10 mouse cellular contexts compared by ENCODE assay signal in genomic region chr7:112138509-112139405, GRCm38 (mm10). TPM values are rescaled to one million over a fixed set of nuclear protein-coding genes. Genes with fewer than 3 reads are reported as not detected.
DNase-seq lines count a peak whose midpoint lies in the region; ATAC-seq and TF ChIP-seq lines count a peak whose summit lies in the region.
"Had no signal": no experiment of that assay in that cellular context is flagged by ENCODE, and none has a peak within 500 bp of the region (broad histone marks: within the 10 kb centered on the region; RNA-seq: fewer than 3 reads in every experiment).

No protein-coding gene starts in this region.

- peak; percentile 78 for DNase-seq in kidney, adult 2 months
- peak; percentile 25 to 29 for DNase-seq in adrenal gland, postnatal 36 days
- peak; percentile 55 to 60 for DNase-seq in heart, postnatal 10 days
- peak; percentile 72 for DNase-seq in lung, postnatal 36 days
- DNase-seq in forebrain, embryonic 14.5 days (ENCODE audit: low spot score), result no peak
- no peak for DNase-seq in hindbrain, postnatal 0 days (ENCODE audit: low spot score)
- no peak for DNase-seq in spleen, postnatal 10 days (ENCODE audit: low spot score in 2 of 2)
- DNase-seq: cerebellum, adult 2 months had no signal

- WGBS in kidney, adult 2 months, result 73% methylated on average over 11 of the region's 11 CpGs
- WGBS in kidney, embryonic 14.5 days, result 78% methylated on average over 11 of the region's 11 CpGs
- 80% methylated on average over 11 of the region's 11 CpGs for WGBS in forebrain, embryonic 14.5 days
- 74% methylated on average over 11 of the region's 11 CpGs for WGBS in hindbrain, postnatal 0 days

- no peak overlapping the region for H3K4me3 ChIP-seq in kidney, adult 2 months (ENCODE audit: insufficient read depth, low read depth, low read length)
- no peak overlapping the region for H3K4me3 ChIP-seq in kidney, embryonic 14.5 days (ENCODE audit: low read length)
- no peak overlapping the region for H3K4me3 ChIP-seq in forebrain, embryonic 14.5 days (ENCODE audit: low read depth, low read length)
- H3K4me3 ChIP-seq in hindbrain, postnatal 0 days (ENCODE audit: low read length), result no peak overlapping the region

- no peaks in the 10 kb centered on the region for H3K27me3 ChIP-seq in kidney, adult 2 months (replicated peaks; ENCODE audit: control insufficient read depth, insufficient read depth, low read length)
- no peaks in the 10 kb centered on the region for H3K27me3 ChIP-seq in kidney, embryonic 14.5 days (ENCODE audit: control insufficient read depth, insufficient read depth, low read length)
- H3K27me3 ChIP-seq in forebrain, embryonic 14.5 days (replicated peaks; ENCODE audit: control insufficient read depth, insufficient read depth, low read length), result no peaks in the 10 kb centered on the region
- no peaks in the 10 kb centered on the region for H3K27me3 ChIP-seq in hindbrain, postnatal 0 days (ENCODE audit: insufficient read depth, low read length)

- no peak overlapping the region for H3K9ac ChIP-seq in kidney, embryonic 14.5 days (ENCODE audit: low read depth, low read length)
- no peak overlapping the region for H3K9ac ChIP-seq in forebrain, embryonic 14.5 days (ENCODE audit: low read length)
- H3K9ac ChIP-seq in hindbrain, postnatal 0 days (replicated peaks; ENCODE audit: low read length), result no peak overlapping the region

- H3K27ac ChIP-seq in kidney, adult 2 months (ENCODE audit: insufficient read depth, low read depth, low read length), result no peak overlapping the region; the same call in 1 of the 2 replicates
- H3K27ac ChIP-seq in kidney, embryonic 14.5 days (ENCODE audit: low read depth, low read length), result no peak overlapping the region
- H3K27ac ChIP-seq in forebrain, embryonic 14.5 days (ENCODE audit: low read depth, low read length), result no peak overlapping the region
- H3K27ac ChIP-seq in hindbrain, postnatal 0 days, result no peak overlapping the region

- no peak for ATAC-seq in kidney, embryonic 14.5 days (ENCODE audit: low FRiP score, low TSS enrichment)
- no peak for ATAC-seq in forebrain, embryonic 14.5 days
- no peak for ATAC-seq in hindbrain, postnatal 0 days
- ATAC-seq: midbrain, embryonic 16.5 days had no signal

- H3K36me3 ChIP-seq in kidney, adult 2 months (ENCODE audit: control insufficient read depth, insufficient read depth, low read length), result no peaks in the 10 kb centered on the region
- no peaks in the 10 kb centered on the region for H3K36me3 ChIP-seq in kidney, embryonic 14.5 days (ENCODE audit: control insufficient read depth, insufficient read depth, low read length)
- no peaks in the 10 kb centered on the region for H3K36me3 ChIP-seq in forebrain, embryonic 14.5 days (ENCODE audit: control insufficient read depth, insufficient read depth, low read length)
- no peaks in the 10 kb centered on the region for H3K36me3 ChIP-seq in hindbrain, postnatal 0 days (ENCODE audit: insufficient read depth, low read length)

- TF ChIP-seq POLR2A in kidney, adult 2 months (IDR thresholded peaks at IDR 0.05; ENCODE audit: low read depth, low read length), result no peak

- no peak overlapping the region for H3K4me2 ChIP-seq in kidney, embryonic 14.5 days (replicated peaks; ENCODE audit: low read depth, low read length)
- no peak overlapping the region for H3K4me2 ChIP-seq in forebrain, embryonic 14.5 days (ENCODE audit: low read length)
- H3K4me2 ChIP-seq in hindbrain, postnatal 0 days (ENCODE audit: low read depth, low read length), result no peak overlapping the region

- H3K4me1 ChIP-seq in kidney, adult 2 months (ENCODE audit: control insufficient read depth, insufficient read depth, low read length), result no peaks in the 10 kb centered on the region
- peaks cover 7% of the 10 kb centered on the region; the same call in 1 of the 2 replicates for H3K4me1 ChIP-seq in kidney, embryonic 14.5 days (ENCODE audit: control insufficient read depth, insufficient read depth, low read length)
- peaks cover 8% of the 10 kb centered on the region; the same call in 1 of the 2 replicates for H3K4me1 ChIP-seq in forebrain, embryonic 14.5 days (ENCODE audit: control insufficient read depth, insufficient read depth, low read length)
- H3K4me1 ChIP-seq in hindbrain, postnatal 0 days (ENCODE audit: insufficient read depth, low read length), result 0 out of 2 replicates have a peak, but pooled peaks cover 6% of the 10 kb centered on the region

- TF ChIP-seq CTCF in kidney, adult 2 months (conservative IDR thresholded peaks at IDR 0.05; ENCODE audit: insufficient read depth, insufficient read length, low read depth, low read length), result no peak
- TF ChIP-seq CTCF in hindbrain, postnatal 0 days (IDR thresholded peaks at IDR 0.05; ENCODE audit: low read depth), result no peak

- intact Hi-C loops in heart, postnatal 10 days (cut with DNase I), result no loop called here

- H3K9me3 ChIP-seq in kidney, embryonic 14.5 days (ENCODE audit: control insufficient read depth, low read length), result no peaks in the 10 kb centered on the region
- H3K9me3 ChIP-seq in forebrain, embryonic 14.5 days (replicated peaks; ENCODE audit: control insufficient read depth, low read length), result no peaks in the 10 kb centered on the region
- no peaks in the 10 kb centered on the region for H3K9me3 ChIP-seq in hindbrain, postnatal 0 days (ENCODE audit: low read length)

RNA-seq across cellular contexts. Expression of gene Dkk3, which starts 20.1 kb away (rescaled TPM):
- 16.5 and 16.8 TPM in 2 replicates for polyA plus RNA-seq in kidney, adult 2 months (2012; rRNA removed)
- 9.3 and 14.9 TPM in 2 replicates for polyA plus RNA-seq in kidney, embryonic 14.5 days (2014; fragmentation: Nextera tagmentation; extraction: Ambion mirVana)
- total RNA-seq in adrenal gland, postnatal 36 days (2021), result 10 to 100 TPM; 15.9 to 18.9 TPM
- 10 to 100 TPM; 44.1 to 77.0 TPM for total RNA-seq in heart, postnatal 10 days (2021)
- 22.9 and 24.7 TPM in 2 replicates for polyA plus RNA-seq in forebrain, embryonic 14.5 days (2014; fragmentation: Nextera tagmentation; extraction: Ambion mirVana)
- total RNA-seq in hindbrain, postnatal 0 days (2014; rRNA removed), result 33.2 and 42.0 TPM in 2 replicates
- 48.2 and 49.6 TPM in 2 replicates for polyA plus RNA-seq in hindbrain, postnatal 0 days (2015; fragmentation: Nextera tagmentation; extraction: Ambion mirVana)

Comparison
In these comparisons a context has a peak if more than half of its experiments do, and no peak if none do; other contexts are left out.
1. DNase-seq: peak in kidney, adult 2 months (single experiment), adrenal gland, postnatal 36 days (2 of 2), heart, postnatal 10 days (2 of 2) and lung, postnatal 36 days (single experiment); none in forebrain, embryonic 14.5 days (single experiment), hindbrain, postnatal 0 days (single experiment) and spleen, postnatal 10 days (0 of 2).